Mouse (Mus musculus) MEL (cell line): ENCODE measurements at regions not wholly inside any gene's neighbourhood (a gene's known extent, or its start where the extent isn't known, plus 50 kb on each side); places are given as distances from the start of the nearest gene placed in this dataset.

Experiments used
- DNase-seq: peaks from one replicate; pipeline ENCODE4 v3.0.0; 2011; ENCODE audit warnings: low read depth, low spot score
- H3K27ac ChIP-seq: 2 replicates; pipeline ENCODE4 v1.5.1; 2012; ENCODE audit warnings: low read depth, mild to moderate bottlenecking, control low read depth, low read length, moderate library complexity; ENCODE audit not compliant: control insufficient read depth
- H3K27me3 ChIP-seq, 2 experiments: fragments of 150-350 bp in 1 of 2; sonication (generic) in 1 of 2; 2 replicates each; pipeline ENCODE4 v1.6.1; 2012; ENCODE audit warnings: low read length in 2 of 2, mild to moderate bottlenecking in 2 of 2, improper control_type of control experiment in 1 of 2, moderate library complexity in 1 of 2; ENCODE audit not compliant: insufficient read depth in 2 of 2, control insufficient read depth in 1 of 2
- H3K36me3 ChIP-seq, 2 experiments: 2 replicates each; pipeline ENCODE4 v1.6.1; 2012 to 2014; ENCODE audit warnings: low read length in 2 of 2, improper control_type of control experiment in 1 of 2, inconsistent platforms in 1 of 2, mild to moderate bottlenecking in 1 of 2; ENCODE audit not compliant: insufficient read depth in 2 of 2, control insufficient read depth in 1 of 2
- H3K4me1 ChIP-seq, 2 experiments: fragments of 150-350 bp in 1 of 2; sonication (generic) in 1 of 2; 2 replicates each; pipeline ENCODE4 v1.6.1; 2012; ENCODE audit warnings: low read length in 2 of 2, improper control_type of control experiment in 1 of 2, mild to moderate bottlenecking in 1 of 2; ENCODE audit not compliant: insufficient read depth in 2 of 2, control insufficient read depth in 1 of 2
- H3K4me3 ChIP-seq, 2 experiments: fragments of 150-350 bp in 1 of 2; sonication (generic) in 1 of 2; 2 replicates each; pipeline ENCODE4 v1.5.1; 2012; ENCODE audit warnings: low read depth in 2 of 2, low read length in 2 of 2, mild to moderate bottlenecking in 2 of 2, moderate library complexity in 2 of 2, control low read depth in 1 of 2, improper control_type of control experiment in 1 of 2; ENCODE audit not compliant: control insufficient read depth in 1 of 2, insufficient read depth in 1 of 2
- H3K79me2 ChIP-seq: 2 replicates; pipeline ENCODE4 v1.6.1; 2012; ENCODE audit warnings: mild to moderate bottlenecking, low read length, moderate library complexity; ENCODE audit not compliant: control insufficient read depth, poor library complexity, insufficient read depth
- H3K9ac ChIP-seq: 2 replicates; pipeline ENCODE4 v1.6.1; 2012; ENCODE audit warnings: low read depth, mild to moderate bottlenecking, control low read depth, low read length, moderate library complexity; ENCODE audit not compliant: control insufficient read depth, poor library complexity, severe bottlenecking
- H3K9me3 ChIP-seq: fragments of 150-350 bp; sonication (generic); replicated peaks from 2 replicates; pipeline ENCODE4 v1.6.1; 2012; ENCODE audit warnings: mild to moderate bottlenecking, low read length, improper control_type of control experiment, moderate library complexity; ENCODE audit not compliant: insufficient read depth
- CHD2 ChIP-seq: IDR thresholded peaks from 2 replicates; pipeline ENCODE4 v1.6.1; 2011; ENCODE audit warnings: low read length, improper control_type of control experiment
- CTCF ChIP-seq, 3 experiments: IDR thresholded peaks in 2 of 3; conservative IDR thresholded peaks in 1 of 3; 2 replicates each; pipeline ENCODE4 v1.5.1; 2011 to 2012; ENCODE audit warnings: low read length in 3 of 3, low read depth in 2 of 3, mild to moderate bottlenecking in 2 of 3, improper control_type of control experiment in 1 of 3, inconsistent platforms in 1 of 3, mixed read lengths in 1 of 3, moderate library complexity in 1 of 3; ENCODE audit not compliant: control insufficient read depth in 1 of 3, insufficient read depth in 1 of 3, poor library complexity in 1 of 3, severe bottlenecking in 1 of 3
- E2F4 ChIP-seq: IDR thresholded peaks from 2 replicates; pipeline ENCODE4 v1.6.1; 2011; ENCODE audit warnings: low read depth, low read length, improper control_type of control experiment, borderline replicate concordance
- EP300 ChIP-seq, 2 experiments: IDR thresholded peaks; 2 replicates each; pipeline ENCODE4 v1.6.1; 2011; ENCODE audit warnings: improper control_type of control experiment in 2 of 2, low read length in 2 of 2, low read depth in 1 of 2, mild to moderate bottlenecking in 1 of 2
- GATA1 ChIP-seq: IDR thresholded peaks from 2 replicates; pipeline ENCODE4 v1.6.1; 2011; ENCODE audit warnings: low read depth, low read length, improper control_type of control experiment
- HCFC1 ChIP-seq: IDR thresholded peaks from 2 replicates; pipeline ENCODE4 v1.6.1; 2012; ENCODE audit warnings: low read depth, mild to moderate bottlenecking, inconsistent platforms, low read length, improper control_type of control experiment, moderate library complexity
- JUND ChIP-seq: IDR thresholded peaks from 2 replicates; pipeline ENCODE4 v1.6.1; 2011; ENCODE audit warnings: low read depth, mild to moderate bottlenecking, improper control_type of control experiment, low read length
- KAT2A ChIP-seq: conservative IDR thresholded peaks from 2 replicates; pipeline ENCODE4 v1.6.1; 2012; ENCODE audit warnings: low read depth, low read length, improper control_type of control experiment, inconsistent platforms
- MAX ChIP-seq: IDR thresholded peaks from 2 replicates; pipeline ENCODE4 v1.6.1; 2011; ENCODE audit warnings: low read length, improper control_type of control experiment
- MAZ ChIP-seq: IDR thresholded peaks from 2 replicates; pipeline ENCODE4 v1.6.1; 2012; ENCODE audit warnings: low read depth, mild to moderate bottlenecking, inconsistent platforms, low read length, improper control_type of control experiment
- MEF2A ChIP-seq: IDR thresholded peaks from 2 replicates; pipeline ENCODE4 v1.6.1; 2014; ENCODE audit warnings: low read depth, mild to moderate bottlenecking, inconsistent platforms, low read length, improper control_type of control experiment; ENCODE audit not compliant: poor library complexity, insufficient replicate concordance, severe bottlenecking; ENCODE audit errors: extremely low read depth
- MYB ChIP-seq: IDR thresholded peaks from 2 replicates; pipeline ENCODE4 v1.6.1; 2011; ENCODE audit warnings: mild to moderate bottlenecking, low read depth, low read length, improper control_type of control experiment
- NRF1 ChIP-seq: IDR thresholded peaks from 2 replicates; pipeline ENCODE4 v1.6.1; 2014; ENCODE audit warnings: low read depth, mild to moderate bottlenecking, inconsistent platforms, low read length, improper control_type of control experiment, moderate library complexity; ENCODE audit not compliant: poor library complexity, insufficient read depth, severe bottlenecking
- POLR2A ChIP-seq, 2 experiments: IDR thresholded peaks; 2 replicates each; pipeline ENCODE4 v1.6.1; 2011 to 2012; ENCODE audit warnings: low read length in 2 of 2, mild to moderate bottlenecking in 2 of 2, control low read depth in 1 of 2, improper control_type of control experiment in 1 of 2, low read depth in 1 of 2, moderate library complexity in 1 of 2; ENCODE audit not compliant: control insufficient read depth in 1 of 2, insufficient read depth in 1 of 2, poor library complexity in 1 of 2
- POLR2AphosphoS5 ChIP-seq: IDR thresholded peaks from 2 replicates; pipeline ENCODE4 v1.6.1; 2012; ENCODE audit warnings: low read depth, borderline replicate concordance, mild to moderate bottlenecking, inconsistent platforms, low read length, moderate library complexity, mixed read lengths
- RCOR1 ChIP-seq: IDR thresholded peaks from 2 replicates; pipeline ENCODE4 v1.6.1; 2012; ENCODE audit warnings: low read depth, mild to moderate bottlenecking, inconsistent platforms, low read length, improper control_type of control experiment
- SMC3 ChIP-seq: IDR thresholded peaks from 2 replicates; pipeline ENCODE4 v1.6.1; 2011; ENCODE audit warnings: low read depth, low read length, improper control_type of control experiment
- USF1 ChIP-seq: IDR thresholded peaks from 2 replicates; pipeline ENCODE4 v1.6.1; 2014; ENCODE audit warnings: low read depth, mild to moderate bottlenecking, inconsistent platforms, low read length, improper control_type of control experiment, moderate library complexity
- USF2 ChIP-seq, 2 experiments: IDR thresholded peaks; 2 replicates each; pipeline ENCODE4 v1.6.1; 2011 to 2012; ENCODE audit warnings: improper control_type of control experiment in 2 of 2, low read length in 2 of 2, borderline replicate concordance in 1 of 2, inconsistent platforms in 1 of 2, low read depth in 1 of 2, mild to moderate bottlenecking in 1 of 2; ENCODE audit not compliant: insufficient read depth in 1 of 2
- ZMIZ1 ChIP-seq: IDR thresholded peaks from 2 replicates; pipeline ENCODE4 v1.6.1; 2012; ENCODE audit warnings: low read depth, mild to moderate bottlenecking, inconsistent platforms, low read length, improper control_type of control experiment, moderate library complexity

DNA sequence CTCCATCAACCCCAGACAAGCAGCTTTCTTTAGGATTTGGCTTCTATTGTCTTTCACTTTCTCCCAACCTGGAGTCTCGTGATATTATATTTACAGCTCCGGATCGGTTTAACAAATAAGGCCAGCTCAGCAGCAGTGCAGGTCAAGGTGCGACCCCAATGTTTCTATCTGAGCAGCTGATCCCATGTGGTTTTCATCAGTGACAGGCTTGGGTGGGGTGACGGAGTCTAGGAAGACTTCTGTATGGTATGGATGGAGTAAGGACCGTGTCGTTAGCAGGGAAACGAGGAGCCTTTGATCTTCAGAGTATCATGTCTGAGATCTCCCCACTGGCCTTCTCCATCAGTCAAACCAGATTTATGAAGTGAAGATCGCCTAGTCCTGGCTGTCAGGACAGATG lies 217.4 kb upstream of the Runx1 start:
- no peaks in the 10 kb centered on the region for H3K79me2 ChIP-seq
- H3K27me3 ChIP-seq: peaks cover 0 to 3% of the 10 kb centered on the region in 2 experiments; a peak in 1 of 4 replicates
- H3K4me1 ChIP-seq: no peaks in the 10 kb centered on the region
- no peak for DNase-seq
- TF ChIP-seq MEF2A: no peak
- H3K9ac ChIP-seq: no peak overlapping the region
- H3K9me3 ChIP-seq: no peaks in the 10 kb centered on the region
- no peaks in the 10 kb centered on the region for H3K36me3 ChIP-seq
- H3K27ac ChIP-seq: no peak overlapping the region
- no peak overlapping the region for H3K4me3 ChIP-seq

DNA sequence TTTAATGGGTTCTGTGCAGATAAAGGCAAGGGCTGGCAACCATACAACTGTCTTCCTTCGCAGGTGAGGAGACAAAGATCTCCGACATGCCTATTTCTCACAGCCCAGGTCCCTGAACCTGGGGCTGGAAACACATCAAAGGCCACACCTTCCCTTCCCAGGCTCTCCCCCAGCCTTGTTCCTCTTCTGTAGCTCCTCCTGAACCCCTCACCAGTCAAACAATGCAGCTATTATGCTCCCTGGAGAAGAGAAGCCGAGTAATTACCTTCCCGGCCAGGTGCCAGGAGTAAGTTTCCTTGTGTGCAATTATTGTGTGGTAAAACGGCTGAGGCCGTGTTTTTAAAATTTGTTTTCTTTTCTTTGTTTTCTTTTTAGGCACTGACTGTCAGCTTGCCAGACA lies 217.0 kb upstream of the Runx1 start:
- no peaks in the 10 kb centered on the region for H3K79me2 ChIP-seq
- H3K27me3 ChIP-seq: peaks cover 0 to 3% of the 10 kb centered on the region in 2 experiments; a peak in 1 of 4 replicates
- H3K27ac ChIP-seq: no peak overlapping the region
- H3K9ac ChIP-seq: no peak overlapping the region
- H3K9me3 ChIP-seq: no peaks in the 10 kb centered on the region
- no peaks in the 10 kb centered on the region for H3K4me1 ChIP-seq
- TF ChIP-seq GATA1 (no peak), POLR2AphosphoS5 (no peak), JUND (no peak), EP300 (IDR thresholded peaks at IDR 0.05; ENCODE audit: low read depth in 1 of 2, low read length in 2 of 2) (no peak), E2F4 (no peak), CTCF (IDR thresholded peaks at IDR 0.05 in 2 of 3, conservative IDR thresholded peaks at IDR 0.05 in 1 of 3; ENCODE audit: control insufficient read depth in 1 of 3, insufficient read depth in 1 of 3, low read depth in 2 of 3, low read length in 3 of 3, poor library complexity in 1 of 3, severe bottlenecking in 1 of 3) (no peak), USF1 (no peak), MAZ (no peak), CHD2 (no peak), ZMIZ1 (no peak), MEF2A (no peak), MYB (no peak), RCOR1 (no peak), POLR2A (IDR thresholded peaks at IDR 0.05; ENCODE audit: control insufficient read depth in 1 of 2, insufficient read depth in 1 of 2, low read depth in 1 of 2, low read length in 2 of 2, poor library complexity in 1 of 2) (no peak), KAT2A (no peak), HCFC1 (no peak), NRF1 (no peak), MAX (no peak), USF2 (IDR thresholded peaks at IDR 0.05; ENCODE audit: borderline replicate concordance in 1 of 2, insufficient read depth in 1 of 2, low read depth in 1 of 2, low read length in 2 of 2) (no peak), SMC3 (no peak)
- TF ChIP-seq, all 39 proteins: peak for 0
- DNase-seq: no peak
- no peak overlapping the region for H3K4me3 ChIP-seq
- H3K36me3 ChIP-seq: no peaks in the 10 kb centered on the region
